Mouse (Mus musculus) kidney, adult 8-10 months (tissue): Measurements from ENCODE around the gene Hebp1.

Source experiments
- DNase-seq, 2 experiments: peaks; one replicate each; pipeline ENCODE4 v3.0.0; 2022

Gene Hebp1

DNA sequence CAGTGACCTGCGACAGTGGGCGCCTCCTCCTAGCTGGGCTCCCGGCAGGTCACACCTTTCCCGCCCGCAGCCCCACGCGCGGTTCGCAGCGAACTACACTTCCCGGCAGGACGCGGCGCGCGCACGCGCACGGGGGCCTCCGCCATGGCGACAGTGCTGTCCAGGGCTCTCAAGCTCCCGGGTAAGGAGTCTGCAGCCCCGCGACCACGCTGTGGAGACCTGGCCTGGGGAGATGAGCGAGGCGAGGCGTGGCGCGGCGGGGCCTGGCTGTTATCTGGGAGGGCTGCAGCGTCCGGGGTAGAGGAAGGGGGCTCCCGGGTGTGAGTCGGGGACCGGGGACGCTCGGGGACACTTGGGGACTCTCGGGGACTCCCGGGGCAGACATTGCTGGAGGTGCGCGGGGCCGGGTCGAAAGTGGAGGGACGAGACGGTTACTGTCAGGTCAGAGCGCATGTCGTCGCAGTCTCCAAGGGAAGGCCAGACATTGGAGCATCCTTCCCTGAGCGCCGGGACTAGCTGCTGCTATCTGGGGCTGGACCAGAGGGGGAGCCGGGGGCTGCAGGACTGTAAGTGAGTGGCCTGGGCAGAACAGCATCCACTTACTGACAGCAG, at the start of gene Hebp1, which contains the start of gene Fam234b:
TSS of gene Hebp1 (minus strand) at position 102 of the 612 bp plus-strand sequence.
TSS of gene Fam234b (plus strand) at position 57 of the 612 bp plus-strand sequence.
- DNase-seq = peak; percentile 80 to 81

DNA sequence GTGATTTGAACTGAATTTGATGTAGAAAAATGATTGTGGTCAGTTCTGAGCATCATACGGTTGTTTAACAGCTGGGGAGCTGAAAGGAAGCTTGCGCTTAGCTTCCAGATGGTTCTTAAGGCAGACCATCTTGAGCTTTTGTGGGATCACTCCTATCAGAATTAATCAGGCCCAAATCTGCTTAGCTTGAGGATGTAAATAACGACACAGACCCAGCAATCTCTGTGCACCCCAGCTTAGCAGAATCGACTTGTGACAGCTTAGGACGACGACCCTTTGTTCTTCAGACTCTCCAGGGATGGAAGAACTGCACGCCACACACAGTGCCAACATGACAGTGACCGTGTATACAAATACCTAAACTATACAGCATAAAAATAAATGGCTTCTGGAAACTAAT, 47.8 kb upstream of the Hebp1 start:
- no peak for DNase-seq

DNA sequence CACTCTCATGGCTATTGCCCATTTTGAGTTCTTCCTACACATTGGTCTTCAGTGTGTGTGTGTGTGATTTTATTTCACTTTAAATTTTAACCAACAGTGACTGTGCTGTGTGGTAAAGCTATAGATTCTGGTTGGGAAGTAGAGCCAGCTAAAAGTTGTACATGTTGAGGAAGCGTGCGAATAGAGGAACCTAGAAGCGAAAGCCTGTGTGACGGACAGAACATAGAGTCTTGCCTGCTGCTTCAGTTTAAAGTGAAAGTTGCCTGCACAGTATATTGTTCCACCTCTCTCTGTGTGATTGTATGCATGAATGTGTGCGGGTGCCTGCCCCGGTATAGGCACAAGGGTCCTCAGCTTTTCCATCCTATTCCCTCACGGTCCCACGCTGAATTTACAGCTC, 42.5 kb upstream of the Hebp1 start:
- DNase-seq = no peak

DNA sequence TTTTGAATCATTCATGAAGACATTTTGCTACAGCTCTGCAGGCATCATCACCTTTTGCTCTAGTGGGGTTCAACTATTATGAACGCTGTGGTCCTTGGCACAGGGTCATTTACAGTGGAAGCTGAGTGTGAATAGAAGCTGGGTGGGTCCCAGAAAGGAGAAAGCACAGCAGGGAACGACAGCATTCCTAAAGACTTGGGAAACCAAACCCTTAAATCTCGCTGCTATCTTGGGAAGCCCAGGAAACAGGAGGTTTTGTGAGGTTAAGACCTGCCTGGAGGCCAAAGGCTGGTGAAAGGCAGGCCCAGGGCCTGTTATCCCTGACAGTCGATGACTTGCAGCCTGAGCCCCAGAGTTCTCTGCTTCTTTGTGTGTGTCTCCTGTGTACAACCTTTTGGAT, 40.4 kb upstream of the Hebp1 start:
- DNase-seq = no peak

DNA sequence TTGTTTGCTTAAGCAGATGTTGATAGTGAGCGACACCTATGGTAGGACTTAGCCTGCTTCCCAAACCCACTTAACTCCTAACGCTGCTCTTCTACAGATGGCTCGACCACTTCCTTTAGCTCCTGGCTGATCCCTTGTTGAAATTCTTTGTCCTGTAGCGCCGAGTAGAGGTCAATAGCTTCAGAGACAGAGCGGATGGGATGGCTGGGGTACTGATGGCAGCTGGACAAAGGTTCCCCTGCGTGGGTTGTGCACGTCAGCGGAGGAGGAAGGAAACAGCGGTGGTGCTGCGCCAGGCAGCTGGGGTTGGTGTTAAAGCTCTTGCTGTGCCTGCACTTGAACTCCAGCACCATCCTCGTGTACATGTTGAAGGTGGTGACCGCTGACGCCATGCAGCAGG, 39.5 kb upstream of the Hebp1 start:
- DNase-seq = no peak

DNA sequence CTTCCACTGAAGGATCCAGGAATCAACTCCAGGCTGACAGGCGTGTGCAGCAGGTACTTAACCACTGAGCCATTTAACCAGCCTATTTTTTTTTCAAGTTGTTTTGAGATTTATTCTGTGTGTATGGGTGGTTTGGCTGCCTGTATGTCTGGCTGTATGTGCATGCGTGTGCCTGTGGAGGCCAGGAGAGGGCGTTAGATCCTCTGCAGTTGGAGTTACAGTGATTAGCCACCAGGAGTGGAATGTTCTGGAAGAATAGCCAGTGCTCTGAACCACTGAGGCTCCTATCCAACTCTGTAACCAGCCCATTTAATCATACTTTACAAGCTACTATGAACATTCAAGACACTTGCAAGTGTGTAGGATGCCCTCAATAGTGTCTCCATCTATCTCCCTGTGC, 38.8 kb upstream of the Hebp1 start:
- no peak for DNase-seq

DNA sequence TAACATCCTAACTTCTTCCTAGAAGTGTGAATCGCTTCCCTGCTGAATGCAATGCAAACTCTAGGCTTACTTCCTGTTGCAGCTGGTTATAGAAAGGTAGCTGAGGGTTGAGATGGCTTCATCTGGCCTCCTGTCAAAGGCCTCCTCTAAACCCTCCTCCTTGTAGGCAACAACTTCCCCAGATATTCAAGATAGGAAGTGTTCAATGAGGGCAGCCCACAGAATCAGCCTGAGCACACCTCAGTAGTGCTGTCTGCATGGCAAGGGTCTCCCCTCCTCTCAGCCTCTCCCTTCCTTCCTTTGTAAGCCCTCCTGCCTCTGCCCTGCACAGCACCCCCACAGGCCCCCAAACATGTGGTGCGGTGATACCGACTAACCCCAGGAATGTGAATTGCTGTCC, 37.9 kb upstream of the Hebp1 start:
- no peak for DNase-seq

DNA sequence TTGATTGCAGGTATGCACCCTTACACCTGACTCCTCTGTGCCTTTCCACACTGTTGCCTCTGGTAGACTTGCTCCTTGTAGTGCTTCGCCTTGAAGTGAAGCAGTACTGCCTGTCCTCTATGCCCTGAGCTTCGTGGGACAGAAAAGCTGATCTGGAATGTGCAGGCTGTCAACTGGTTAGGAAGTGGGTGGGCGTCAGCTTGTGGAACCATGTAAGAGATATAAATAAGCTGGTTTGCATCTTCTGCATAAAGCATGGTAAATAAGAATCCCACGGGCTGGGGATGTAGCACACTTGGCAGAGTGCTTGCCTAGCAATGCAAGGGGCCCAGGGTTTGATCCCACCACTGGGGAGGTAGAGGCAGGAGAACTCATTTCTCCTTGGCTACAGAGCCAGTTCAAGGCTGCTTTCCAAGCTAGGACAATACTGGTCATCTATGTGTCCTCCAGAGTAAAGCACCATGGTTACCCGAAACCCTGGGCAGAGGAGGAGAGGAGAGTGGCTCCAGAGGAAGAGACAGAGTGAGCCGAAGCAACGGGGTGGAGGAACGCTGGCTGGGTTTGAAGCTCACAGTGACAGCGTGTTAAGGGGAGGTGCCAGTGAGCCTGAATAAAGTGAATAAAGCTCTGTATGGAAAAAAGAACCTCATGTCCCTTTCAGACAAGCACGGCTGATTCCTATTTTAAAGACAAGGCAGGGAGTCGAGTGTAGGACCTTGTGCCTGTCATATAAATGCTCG, 34.8 kb upstream of the Hebp1 start:
- DNase-seq = no peak

DNA sequence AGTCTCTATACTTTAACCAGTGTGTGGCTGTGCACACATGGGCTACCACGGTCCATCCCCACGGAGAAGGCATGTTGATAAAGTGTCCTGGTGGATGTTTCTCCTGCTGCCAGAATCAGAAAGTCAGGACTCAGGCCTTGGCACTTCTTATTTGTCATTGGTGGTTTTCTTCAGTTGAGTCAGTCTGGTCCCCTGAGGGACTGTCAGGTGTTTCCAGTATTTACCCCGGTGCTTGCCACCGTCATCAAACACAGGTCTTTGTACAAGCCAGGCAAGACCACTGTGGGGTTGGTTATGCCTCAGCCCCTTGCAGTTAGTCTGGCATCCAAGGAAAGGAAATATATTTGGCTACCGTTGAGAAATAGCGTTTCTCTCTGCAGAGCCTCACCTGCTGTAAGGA, 32.8 kb upstream of the Hebp1 start:
- no peak for DNase-seq

DNA sequence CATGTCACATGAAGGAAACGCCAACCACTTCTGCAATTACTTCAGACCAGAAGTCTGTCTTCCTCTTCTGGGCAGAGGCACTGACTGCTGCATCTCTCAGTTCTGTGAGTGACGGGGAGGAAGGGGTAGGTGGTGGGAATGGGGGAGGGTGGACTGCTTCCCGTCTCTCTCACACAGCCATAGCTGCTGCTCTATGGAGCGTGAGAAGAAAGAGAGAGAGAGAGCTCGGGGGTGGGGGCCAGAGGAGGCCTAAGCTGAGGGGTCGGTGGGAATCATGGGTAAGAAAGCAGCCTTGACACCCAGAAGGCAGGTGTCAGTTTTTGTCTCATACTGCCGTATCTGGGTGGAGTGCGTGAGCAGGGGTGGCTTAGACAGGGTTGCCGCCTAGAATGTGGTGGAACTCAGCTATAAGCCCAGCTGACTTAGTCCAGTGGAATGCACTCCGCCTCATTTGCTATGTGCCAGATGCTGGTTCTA, 30.7 kb upstream of the Hebp1 start:
- no peak for DNase-seq

DNA sequence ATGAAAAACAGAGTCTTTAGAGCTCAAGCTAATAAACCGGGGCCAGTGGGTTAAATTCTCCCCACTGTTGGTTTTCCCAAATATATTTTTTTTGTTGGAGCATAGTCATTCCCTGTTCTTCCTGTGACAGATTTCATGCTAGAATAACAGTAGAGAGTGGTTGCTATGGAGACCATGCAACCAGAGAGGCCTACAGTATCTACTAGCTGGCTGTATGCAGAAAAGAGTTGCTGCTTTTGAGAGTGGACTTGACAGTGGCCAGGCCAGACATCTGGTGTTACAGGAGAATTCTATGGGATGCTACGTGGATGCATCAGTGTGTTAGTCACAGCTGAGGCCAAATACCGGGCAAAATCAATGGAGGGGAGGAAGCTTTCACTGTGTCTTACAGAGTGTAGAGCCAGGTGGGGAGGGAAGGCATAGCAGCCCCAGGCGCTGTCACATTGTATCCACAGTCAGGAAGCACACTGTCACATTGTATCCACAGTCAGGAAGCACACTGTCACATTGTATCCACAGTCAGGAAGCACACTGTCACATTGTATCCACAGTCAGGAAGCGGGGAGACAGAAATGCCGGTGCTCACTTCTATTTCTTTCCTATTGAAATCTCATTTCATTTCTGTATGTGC, 26.1 kb upstream of the Hebp1 start:
- DNase-seq = no peak

DNA sequence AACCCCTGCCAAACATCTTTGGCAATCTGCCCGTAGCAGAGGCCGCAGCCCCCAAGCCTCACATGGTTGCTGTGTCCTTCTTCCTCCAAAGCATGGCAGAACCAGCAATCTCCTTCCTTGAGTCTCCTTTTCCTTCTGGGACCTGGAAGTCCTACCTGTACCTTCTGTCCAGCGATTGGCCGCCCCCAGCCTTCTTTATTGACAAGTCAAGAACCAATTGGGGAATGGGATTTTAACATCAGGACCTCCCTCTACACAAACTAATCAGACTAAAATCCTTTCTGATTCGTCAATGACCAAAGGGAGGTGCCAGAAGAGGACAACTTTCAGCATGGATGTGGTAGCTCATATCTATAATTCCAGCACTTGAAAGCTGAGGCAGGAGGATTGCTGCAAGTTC, 22.1 kb upstream of the Hebp1 start:
- no peak for DNase-seq

DNA sequence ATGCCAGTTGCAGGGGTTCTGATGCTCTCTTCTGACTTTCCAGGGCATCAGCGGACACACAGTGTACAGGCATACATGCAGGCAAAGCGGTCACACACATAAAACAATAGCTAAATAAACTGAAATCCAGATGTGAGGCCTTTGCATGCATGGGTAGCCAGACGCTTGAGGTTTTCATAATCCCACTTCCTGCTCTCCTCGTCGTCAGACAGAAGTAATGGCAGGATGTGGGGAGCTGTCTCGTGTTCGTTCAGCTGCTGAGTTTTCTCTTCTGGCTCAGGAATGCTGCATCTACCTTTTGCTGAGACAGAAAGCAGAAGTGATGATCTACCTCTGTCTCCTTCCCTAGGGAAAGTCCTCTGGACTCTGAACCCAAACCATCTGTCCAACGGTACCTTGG, 20.5 kb upstream of the Hebp1 start:
- DNase-seq = no peak

DNA sequence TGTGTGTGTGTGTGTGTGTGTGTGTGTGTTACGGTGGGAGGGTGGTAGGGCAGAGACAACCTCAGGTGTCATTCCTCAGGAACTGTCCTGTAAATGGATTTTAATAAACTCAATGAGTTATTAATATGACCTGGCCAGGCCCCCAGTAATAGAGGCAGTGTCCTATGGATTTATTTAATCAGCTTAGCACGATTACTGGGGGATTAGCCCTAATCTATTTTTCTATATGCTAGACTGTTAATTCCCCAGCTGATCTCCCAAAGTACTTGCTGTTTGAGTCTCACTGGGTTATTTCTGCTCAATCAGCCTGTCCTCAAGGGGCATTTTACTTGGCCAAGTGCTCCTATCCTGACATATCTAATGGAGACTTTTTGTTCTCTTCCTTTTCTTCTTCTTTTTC, 14.8 kb upstream of the Hebp1 start:
- no peak for DNase-seq

DNA sequence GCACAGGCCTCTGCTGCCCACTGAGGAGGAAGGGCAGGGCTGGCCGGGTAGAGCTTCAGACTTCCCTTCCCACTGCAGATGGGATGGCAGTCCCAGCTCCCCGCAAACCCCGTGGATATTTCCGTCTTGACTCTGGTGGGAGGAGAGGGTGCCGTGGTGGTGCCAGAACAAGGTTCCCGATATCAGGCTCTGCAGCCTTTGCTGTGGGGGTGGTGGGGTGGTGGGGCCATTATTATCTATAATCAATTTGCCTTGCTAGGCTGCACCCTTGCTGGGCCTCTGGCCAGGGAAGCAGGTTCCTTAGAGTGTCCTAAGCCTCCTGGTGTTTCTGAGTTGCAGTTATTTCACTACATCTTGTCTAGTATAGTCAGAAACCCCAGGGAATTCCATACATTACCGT, 13.3 kb upstream of the Hebp1 start:
- no peak for DNase-seq

DNA sequence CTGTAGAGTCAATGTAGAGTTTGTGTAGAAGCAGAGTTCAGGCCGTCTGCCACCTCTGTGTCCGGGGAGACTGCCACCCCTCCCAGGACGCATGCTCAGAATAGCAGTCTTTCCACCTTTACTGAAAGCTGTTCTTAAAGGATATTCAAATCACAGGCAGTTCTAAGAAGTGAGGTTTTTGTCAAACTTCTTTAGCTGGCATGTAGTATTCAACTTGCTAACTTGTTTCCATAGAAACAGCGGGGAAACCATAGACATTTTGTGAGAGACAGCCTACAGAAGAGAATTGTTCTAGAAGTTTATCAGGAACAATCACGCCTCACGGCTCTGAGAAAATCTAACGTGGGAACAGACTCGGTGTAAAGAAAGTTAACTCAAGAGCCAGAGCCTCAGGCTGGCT, 9.1 kb upstream of the Hebp1 start:
- DNase-seq = no peak

DNA sequence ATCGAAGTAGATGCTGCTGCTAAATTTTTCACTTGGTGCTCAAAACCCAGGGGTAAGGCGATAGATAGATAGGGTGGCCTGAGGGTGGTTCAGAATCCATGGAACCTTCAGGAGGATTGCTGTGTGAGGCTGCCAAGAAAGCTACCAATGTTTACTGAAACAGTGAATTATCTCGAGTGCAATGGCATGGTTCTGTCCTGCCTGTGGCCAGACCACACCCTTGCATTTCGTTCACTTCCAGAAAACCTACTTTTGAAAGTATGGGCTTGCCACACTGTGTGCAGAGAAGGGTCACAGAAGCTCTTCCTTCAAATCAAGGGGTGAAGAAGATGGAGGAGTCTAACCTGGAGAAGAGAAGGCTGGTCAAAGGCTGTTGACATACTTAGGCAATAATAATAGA, 8.0 kb upstream of the Hebp1 start:
- no peak for DNase-seq

DNA sequence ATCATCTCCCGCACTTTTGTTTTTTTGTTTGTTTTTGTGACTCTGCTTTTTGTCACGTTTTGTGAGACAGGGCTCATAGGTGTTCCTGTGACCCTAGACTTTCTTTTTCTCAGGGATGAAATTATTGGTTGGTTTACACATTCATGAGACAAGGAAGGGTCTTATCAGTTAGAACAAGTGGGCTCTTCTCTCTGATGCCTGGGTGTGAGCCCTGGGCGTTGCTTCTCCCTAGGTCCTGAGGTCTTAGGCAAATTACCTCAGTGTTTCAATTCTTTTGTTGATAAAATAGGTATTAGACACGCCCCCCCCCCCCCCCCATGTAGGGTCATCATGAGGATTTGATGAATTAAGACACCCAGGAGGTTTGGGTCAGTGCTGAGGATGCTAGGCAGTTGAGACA, 7.0 kb upstream of the Hebp1 start:
- no peak for DNase-seq

DNA sequence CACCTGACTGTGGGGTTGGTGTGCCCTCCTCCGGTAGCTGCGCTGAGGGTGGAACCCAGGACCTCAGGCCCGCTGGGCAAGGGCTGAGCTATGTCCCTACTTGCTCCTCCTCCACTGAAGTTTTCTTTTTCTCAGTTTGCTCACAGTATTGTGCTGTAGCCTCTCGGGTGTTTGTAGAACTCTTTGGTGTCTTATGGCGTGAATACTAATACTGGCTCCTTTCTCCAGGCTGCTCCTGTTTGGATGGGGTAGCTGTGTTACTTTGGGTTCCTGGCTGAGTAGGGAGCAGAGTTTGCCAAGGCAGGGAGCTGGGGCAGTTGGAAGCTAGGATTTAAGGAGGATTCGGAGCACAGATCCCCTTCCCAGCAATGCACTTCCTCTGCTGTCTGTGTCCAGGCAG, 5.9 kb upstream of the Hebp1 start:
- DNase-seq = no peak

DNA sequence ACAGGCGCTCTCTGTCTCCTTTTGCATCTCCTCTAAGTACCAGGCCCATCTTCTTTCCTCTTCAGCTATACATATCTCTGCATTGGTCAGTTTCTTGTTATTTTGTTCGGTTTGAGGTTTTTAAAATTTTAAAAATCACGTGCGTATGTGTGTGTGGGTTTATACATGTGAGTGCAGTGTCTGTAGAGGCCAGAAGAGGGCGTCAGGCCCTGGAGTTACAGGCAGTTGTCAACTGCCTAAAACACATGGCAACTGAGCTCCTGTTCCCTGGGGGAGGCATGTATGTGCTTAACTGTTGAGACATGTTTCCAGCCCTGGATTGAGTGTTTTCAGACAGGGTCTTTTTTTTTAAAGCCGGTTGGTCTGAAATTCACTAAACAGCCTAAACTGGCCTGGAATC, 4.8 kb upstream of the Hebp1 start:
- no peak for DNase-seq

DNA sequence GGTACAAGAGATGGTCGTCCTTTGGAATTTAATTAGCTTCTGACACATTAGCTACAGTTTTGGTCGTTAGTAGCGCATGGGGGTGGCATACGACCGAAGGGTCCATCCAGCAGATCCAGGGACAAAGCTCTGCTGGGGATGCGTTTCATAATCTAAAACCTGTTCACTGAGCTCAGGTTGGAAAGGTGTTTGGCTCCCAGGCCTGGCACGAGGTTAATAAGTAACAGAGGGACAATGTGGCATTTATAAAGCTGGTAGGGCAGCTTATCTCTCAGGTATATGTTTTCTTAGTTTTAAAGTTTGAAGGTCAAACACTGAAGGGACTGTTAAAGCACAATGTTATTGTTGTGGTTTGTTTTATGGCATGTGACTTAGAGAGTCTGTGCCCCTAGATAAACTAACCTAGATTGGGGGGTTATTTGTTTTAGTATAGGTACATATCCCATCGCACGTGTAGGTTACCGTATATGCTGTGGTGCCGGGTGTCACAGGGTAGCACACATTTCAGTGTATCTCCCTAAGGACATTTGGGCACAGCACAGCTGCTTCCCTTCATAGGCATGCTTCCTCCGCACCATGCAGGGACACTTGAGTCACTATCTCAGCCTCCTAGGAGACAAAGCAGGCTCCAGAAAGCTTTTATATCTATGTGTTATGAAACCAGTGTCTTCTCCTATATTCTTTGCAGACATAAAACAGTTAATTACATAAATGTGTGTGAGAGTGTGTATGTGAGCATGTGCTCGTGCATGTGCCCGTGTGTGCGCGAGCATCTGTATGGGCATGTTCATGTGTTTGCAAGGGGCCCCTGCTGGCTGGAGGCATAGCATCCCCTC, 2.5 kb upstream of the Hebp1 start:
- DNase-seq = peak; percentile 30 to 73

DNA sequence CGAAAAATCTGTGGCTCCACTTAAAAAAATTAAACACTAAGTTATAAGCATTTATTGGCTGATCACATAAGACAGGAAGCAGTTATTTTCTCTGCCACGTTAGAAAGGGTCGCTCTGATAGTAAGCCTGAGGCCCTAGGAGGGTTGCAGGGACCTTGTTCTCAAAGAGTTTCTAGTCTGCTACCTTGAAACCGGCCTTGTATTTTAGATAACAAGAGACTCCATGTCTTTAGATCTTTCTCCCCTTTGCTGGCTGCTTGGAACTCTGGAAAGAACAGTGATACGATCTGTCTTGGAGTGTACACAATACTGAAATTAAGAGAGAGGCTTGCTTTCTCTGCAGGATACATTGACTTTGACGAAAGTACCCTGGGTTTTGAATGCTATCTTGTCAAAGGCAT, 904 bp upstream of the Hebp1 start:
- DNase-seq = no peak

DNA sequence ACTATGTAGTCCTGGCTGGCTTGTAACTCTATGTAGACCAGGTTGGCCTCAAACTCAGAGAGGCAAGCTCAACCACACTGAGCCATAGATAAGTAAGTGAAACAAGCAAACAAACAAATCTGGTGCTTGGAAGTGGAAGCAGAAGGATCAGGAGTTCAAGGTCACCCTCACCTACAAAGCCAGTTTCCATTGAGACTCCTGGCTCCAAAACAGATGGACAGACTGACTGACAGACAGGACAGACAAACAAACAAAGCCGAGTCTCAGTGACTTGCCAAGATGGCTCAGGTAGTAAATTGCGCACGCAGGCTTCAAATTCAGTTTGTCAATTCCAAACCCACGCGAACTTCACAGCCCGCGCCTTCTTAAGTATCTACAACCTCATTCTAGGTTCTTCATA, 376 bp downstream of the Hebp1 start:
- no peak for DNase-seq
